Mouse (Mus musculus): Measurements from ENCODE around the gene Ifnlr1. TPM values are rescaled to one million over a fixed set of nuclear protein-coding genes. Genes with fewer than 3 reads are reported as not detected.
"Not testable (repeated sequence)": the region's sequence is repeated elsewhere in the genome, so short reads cannot be mapped to it uniquely, and the experiment has no call there.

Ifnlr1 gene
- total and polyA plus RNA-seq, 3 experiments: 1.8 to 3.2 (median 2.0) TPM

DNA sequence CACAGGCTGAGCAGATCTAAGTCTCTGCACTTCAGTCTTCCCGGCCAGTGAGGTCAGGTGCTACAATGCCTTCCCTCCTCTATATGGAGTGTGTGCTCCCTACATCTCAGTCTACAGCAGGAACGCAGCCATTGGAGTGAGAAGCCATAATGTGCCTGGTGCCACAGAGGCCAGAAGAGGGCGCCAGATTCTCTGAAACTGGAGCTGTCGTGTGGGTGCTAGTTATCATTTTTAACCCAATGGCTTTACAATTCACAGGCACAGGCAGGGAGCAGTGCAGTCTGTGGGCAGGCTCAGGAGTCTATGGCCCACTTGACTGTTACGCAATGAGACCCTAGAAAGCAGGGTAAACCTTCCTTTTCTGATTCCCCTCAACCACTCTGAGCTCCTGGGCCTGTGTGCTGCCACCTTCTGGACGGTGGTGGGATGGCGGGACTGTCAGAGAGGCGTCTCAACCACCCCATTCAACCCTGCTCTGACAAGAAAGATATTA, 23.0 kb downstream of the Ifnlr1 start:
- DNase-seq: peak; percentile 76 to 86
- H3K9ac ChIP-seq (ENCODE audit: low read depth, low read length): no peak overlapping the region
- no peaks in the 10 kb centered on the region for H3K4me1 ChIP-seq (ENCODE audit: control insufficient read depth, insufficient read depth, low read length)
- H3K36me3 ChIP-seq (ENCODE audit: control insufficient read depth, insufficient read depth, low read length): no peaks in the 10 kb centered on the region
- no peaks in the 10 kb centered on the region for H3K79me2 ChIP-seq (replicated peaks; ENCODE audit: control insufficient read depth, insufficient read depth, low read length)
- H3K27ac ChIP-seq: no peak overlapping the region
- no peaks in the 10 kb centered on the region for H3K27me3 ChIP-seq (ENCODE audit: control insufficient read depth, insufficient read depth, low read length)
- intact Hi-C loops (cut with DNase I): loop anchor here (1.0 to 5.0 kb wide), 4 partner anchors 26 to 223 kb away; no protein-coding TSS in a partner anchor
- peak; percentile 90 for TF ChIP-seq CTCF (IDR thresholded peaks at IDR 0.05)
- TF ChIP-seq POLR2A (IDR thresholded peaks at IDR 0.05; ENCODE audit: insufficient read depth, low read depth, low read length): no peak
- 0 out of 2 replicates have a peak, but pooled peaks have one; percentile 31 for TF ChIP-seq EP300 (IDR thresholded peaks at IDR 0.05; ENCODE audit: insufficient read depth, low read depth, low read length)
- 8% methylated on average over 8 of the region's 8 CpGs for WGBS
- H3K4me3 ChIP-seq: peak overlapping the region; percentile 41

DNA sequence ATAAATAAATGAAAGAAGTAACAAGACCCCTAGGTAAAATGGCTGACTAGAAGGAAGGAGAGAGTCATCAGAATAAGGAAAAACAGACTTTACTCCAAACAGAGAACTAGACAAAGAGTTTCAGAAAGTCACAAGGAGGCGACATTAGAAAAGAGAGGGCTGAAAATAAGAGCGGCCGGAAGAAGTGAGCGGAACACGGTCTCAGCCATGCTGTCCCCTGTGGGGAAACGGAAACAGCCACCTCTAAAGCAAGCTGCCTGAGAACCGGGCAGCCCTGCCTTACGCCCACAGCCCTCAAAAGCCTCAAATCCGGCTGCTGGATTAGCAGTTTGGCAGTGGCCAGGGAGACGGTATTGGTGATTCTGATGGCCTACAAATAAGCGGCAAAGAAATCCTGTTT, 23.5 kb downstream of the Ifnlr1 start:
- intact Hi-C loops (cut with DNase I): loop anchor here (1.0 to 5.0 kb wide), 4 partner anchors 26 to 223 kb away; no protein-coding TSS in a partner anchor
- no peaks in the 10 kb centered on the region for H3K79me2 ChIP-seq (replicated peaks; ENCODE audit: control insufficient read depth, insufficient read depth, low read length)
- WGBS: 64% methylated on average over 11 of the region's 11 CpGs
- H3K27me3 ChIP-seq (ENCODE audit: control insufficient read depth, insufficient read depth, low read length): no peaks in the 10 kb centered on the region
- no peak for TF ChIP-seq EP300 (IDR thresholded peaks at IDR 0.05; ENCODE audit: insufficient read depth, low read depth, low read length)
- no peak for TF ChIP-seq POLR2A (IDR thresholded peaks at IDR 0.05; ENCODE audit: insufficient read depth, low read depth, low read length)
- no peak for TF ChIP-seq CTCF (IDR thresholded peaks at IDR 0.05)
- H3K36me3 ChIP-seq (ENCODE audit: control insufficient read depth, insufficient read depth, low read length): no peaks in the 10 kb centered on the region
- DNase-seq: no peak
- H3K4me1 ChIP-seq (ENCODE audit: control insufficient read depth, insufficient read depth, low read length): no peaks in the 10 kb centered on the region
- H3K9ac ChIP-seq (ENCODE audit: low read depth, low read length): no peak overlapping the region
- no peak overlapping the region for H3K27ac ChIP-seq
- H3K4me3 ChIP-seq: no peak overlapping the region

DNA sequence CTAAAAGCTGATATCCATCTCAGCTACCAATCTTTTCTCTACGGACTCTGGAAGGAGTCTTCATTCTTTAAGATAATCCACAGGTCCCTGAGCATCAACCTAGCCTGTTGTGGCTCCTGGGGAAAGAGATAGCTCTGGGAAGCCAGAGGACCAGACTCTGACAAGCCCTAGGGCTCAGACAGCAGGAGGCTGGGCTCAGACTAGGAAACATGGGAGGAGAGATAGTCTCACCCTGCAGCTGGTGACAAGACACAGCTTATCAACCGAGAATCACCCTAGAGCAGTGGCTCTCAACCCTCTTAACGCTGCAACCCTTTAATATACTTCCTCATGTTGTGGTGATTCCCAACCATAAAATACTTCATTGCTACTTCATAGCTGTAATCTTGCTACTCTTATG, 24.3 kb downstream of the Ifnlr1 start:
- Histone ChIP-seq H3K4me3 (no peak overlapping the region), H3K79me2 (replicated peaks; ENCODE audit: control insufficient read depth, insufficient read depth, low read length) (no peaks in the 10 kb centered on the region), H3K4me1 (ENCODE audit: control insufficient read depth, insufficient read depth, low read length) (no peaks in the 10 kb centered on the region), H3K27ac (no peak overlapping the region), H3K27me3 (ENCODE audit: control insufficient read depth, insufficient read depth, low read length) (no peaks in the 10 kb centered on the region), H3K9ac (ENCODE audit: low read depth, low read length) (no peak overlapping the region), H3K36me3 (ENCODE audit: control insufficient read depth, insufficient read depth, low read length) (no peaks in the 10 kb centered on the region)
- TF ChIP-seq EP300 (IDR thresholded peaks at IDR 0.05; ENCODE audit: insufficient read depth, low read depth, low read length) (no peak), POLR2A (IDR thresholded peaks at IDR 0.05; ENCODE audit: insufficient read depth, low read depth, low read length) (no peak), CTCF (IDR thresholded peaks at IDR 0.05) (no peak)
- intact Hi-C loops (cut with DNase I): no loop called here
- DNase-seq: no peak
- WGBS: 64% methylated on average over 3 of the region's 3 CpGs

DNA sequence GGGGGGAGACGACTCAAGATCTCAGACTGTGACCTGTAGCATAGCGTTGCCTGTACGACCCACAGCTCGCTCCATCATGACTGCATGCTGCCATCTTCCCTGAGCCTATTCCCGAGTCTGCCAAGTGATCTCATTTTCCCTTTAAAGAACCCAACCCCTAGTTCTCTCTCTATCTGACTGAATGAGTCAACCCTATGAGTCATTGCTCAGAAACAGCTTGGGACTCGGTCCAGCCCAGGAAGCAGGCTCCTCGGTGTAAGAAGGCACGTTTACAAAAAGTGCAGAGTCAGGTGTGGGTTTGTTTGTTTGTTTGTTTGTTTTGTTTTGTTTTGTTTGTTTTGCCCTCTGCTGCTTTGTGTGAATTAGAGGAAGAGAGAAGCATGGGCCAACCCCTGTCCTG, 28.7 kb downstream of the Ifnlr1 start:
- Histone ChIP-seq H3K4me3 (no peak overlapping the region), H3K4me1 (ENCODE audit: control insufficient read depth, insufficient read depth, low read length) (no peaks in the 10 kb centered on the region), H3K9ac (ENCODE audit: low read depth, low read length) (no peak overlapping the region), H3K36me3 (ENCODE audit: control insufficient read depth, insufficient read depth, low read length) (no peaks in the 10 kb centered on the region), H3K27ac (no peak overlapping the region), H3K27me3 (ENCODE audit: control insufficient read depth, insufficient read depth, low read length) (no peaks in the 10 kb centered on the region), H3K79me2 (replicated peaks; ENCODE audit: control insufficient read depth, insufficient read depth, low read length) (no peaks in the 10 kb centered on the region)
- intact Hi-C loops (cut with DNase I): no loop called here
- TF ChIP-seq CTCF (IDR thresholded peaks at IDR 0.05) (no peak), POLR2A (IDR thresholded peaks at IDR 0.05; ENCODE audit: insufficient read depth, low read depth, low read length) (no peak), EP300 (IDR thresholded peaks at IDR 0.05; ENCODE audit: insufficient read depth, low read depth, low read length) (no peak)
- DNase-seq: peak in 1 of 2 experiments; percentile 47
- 43% methylated on average over 8 of the region's 8 CpGs for WGBS

DNA sequence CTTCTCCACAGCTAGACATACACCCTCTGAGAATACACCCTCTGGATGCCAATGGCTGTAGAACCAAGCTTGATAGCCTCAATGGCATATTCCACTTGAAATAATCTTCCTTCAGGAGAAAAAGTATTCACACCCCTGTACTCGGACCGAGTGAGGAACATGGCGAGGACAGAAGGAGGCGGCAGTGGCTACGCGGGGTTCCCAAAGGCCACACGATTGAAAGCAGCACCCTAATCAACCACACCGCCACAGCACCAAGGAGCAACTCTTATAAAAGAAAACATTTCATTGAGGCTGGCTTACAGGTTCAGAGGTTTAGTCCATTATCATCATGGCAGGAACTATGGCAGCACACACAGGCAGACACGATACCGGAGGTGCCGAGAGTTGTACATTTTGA, 30.4 kb downstream of the Ifnlr1 start:
- H3K4me1 ChIP-seq (ENCODE audit: control insufficient read depth, insufficient read depth, low read length); H3K27me3 ChIP-seq (ENCODE audit: control insufficient read depth, insufficient read depth, low read length); H3K4me3 ChIP-seq; H3K79me2 ChIP-seq (replicated peaks; ENCODE audit: control insufficient read depth, insufficient read depth, low read length); H3K27ac ChIP-seq; H3K9ac ChIP-seq (ENCODE audit: low read depth, low read length); H3K36me3 ChIP-seq (ENCODE audit: control insufficient read depth, insufficient read depth, low read length); intact Hi-C loops (cut with DNase I); DNase-seq: not testable (repeated sequence)
- WGBS: 94% methylated on average over 11 of the region's 11 CpGs

DNA sequence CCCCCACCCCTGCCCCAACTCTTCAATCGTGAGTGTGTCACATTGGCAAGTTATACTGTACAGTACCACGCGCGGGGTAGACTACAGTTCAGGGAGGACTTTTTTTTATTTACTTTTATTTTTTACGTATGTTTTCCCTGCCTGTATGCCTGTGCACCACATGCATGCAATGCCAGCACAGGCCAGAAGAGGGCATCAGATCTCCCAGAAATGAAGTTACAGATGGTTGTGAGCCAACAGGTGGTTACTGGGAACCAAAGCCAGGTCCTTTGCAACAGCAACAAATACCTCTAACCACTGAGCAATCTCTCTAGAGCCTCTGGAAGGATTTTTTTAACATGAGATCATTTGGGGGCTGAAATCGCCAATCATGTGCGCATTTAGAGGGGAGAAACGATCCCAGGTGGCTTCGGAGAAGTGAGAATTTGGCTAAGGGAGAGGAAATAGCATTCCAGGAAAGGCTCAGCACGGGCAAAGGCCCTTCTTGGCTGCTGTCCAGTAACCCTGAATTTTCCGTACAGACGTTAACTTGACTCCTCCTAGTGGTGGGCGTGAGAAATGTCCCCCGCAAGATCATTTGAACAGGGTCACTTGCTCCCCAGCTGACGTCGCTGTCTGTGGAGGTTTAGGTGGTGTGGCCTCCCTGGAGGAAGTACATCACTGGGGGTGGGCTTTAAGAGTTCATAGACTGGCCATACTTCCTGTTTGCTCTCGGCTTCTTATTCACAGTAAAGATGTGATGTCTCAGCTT, 36.6 kb downstream of the Ifnlr1 start:
- no peak overlapping the region for H3K27ac ChIP-seq
- no peaks in the 10 kb centered on the region for H3K36me3 ChIP-seq (ENCODE audit: control insufficient read depth, insufficient read depth, low read length)
- H3K9ac ChIP-seq (ENCODE audit: low read depth, low read length): no peak overlapping the region
- WGBS: 59% methylated on average over 17 of the region's 17 CpGs
- no peak for DNase-seq
- TF ChIP-seq CTCF (IDR thresholded peaks at IDR 0.05) (peak; percentile 48), EP300 (IDR thresholded peaks at IDR 0.05; ENCODE audit: insufficient read depth, low read depth, low read length) (no peak)
- no peaks in the 10 kb centered on the region for H3K79me2 ChIP-seq (replicated peaks; ENCODE audit: control insufficient read depth, insufficient read depth, low read length)
- no peak overlapping the region for H3K4me3 ChIP-seq
- intact Hi-C loops (cut with DNase I): no loop called here
- no peaks in the 10 kb centered on the region for H3K27me3 ChIP-seq (ENCODE audit: control insufficient read depth, insufficient read depth, low read length)
- no peaks in the 10 kb centered on the region for H3K4me1 ChIP-seq (ENCODE audit: control insufficient read depth, insufficient read depth, low read length)

Data from heart, adult 2 months (tissue).